Mouse (Mus musculus): ENCODE measurements around the gene Dnajc7. TPM values are rescaled to one million over a fixed set of nuclear protein-coding genes. Genes with fewer than 3 reads are reported as not detected.

The Dnajc7 gene
- polyA plus RNA-seq, 2 experiments = 73.3 to 225 TPM

GRCm38 (mm10) chr11:100575484-100575855, 44.5 kb downstream of the Dnajc7 start:
- Histone ChIP-seq H3K9ac (ENCODE audit: low read depth, low read length, severe bottlenecking) (peak overlapping the region; percentile 68), H3K27me3 (ENCODE audit: control insufficient read depth, insufficient read depth, low read length) (peaks cover 6% of the 10 kb centered on the region; the same call in 1 of the 2 replicates), H3K27ac (replicated peaks; ENCODE audit: low read depth, low read length) (no peak overlapping the region), H3K4me3 (replicated peaks; ENCODE audit: low read length) (peak overlapping the region; percentile 62), H3K4me2 (replicated peaks; ENCODE audit: low read depth, low read length, severe bottlenecking) (peak overlapping the region; percentile 72), H3K4me1 (ENCODE audit: control insufficient read depth, insufficient read depth, low read length) (0 out of 2 replicates have a peak, but pooled peaks cover 4% of the 10 kb centered on the region), H3K36me3 (ENCODE audit: control insufficient read depth, insufficient read depth, low read length) (peaks cover 22% of the 10 kb centered on the region), H3K9me3 (ENCODE audit: control insufficient read depth, low read length) (no peaks in the 10 kb centered on the region)
- ATAC-seq (ENCODE audit: low FRiP score, low read depth) (0 out of 2 replicates have a peak, but pooled peaks have one; percentile 5), DNase-seq (ENCODE audit: low spot score) (no peak)
- TF ChIP-seq POLR2A (IDR thresholded peaks at IDR 0.05; ENCODE audit: borderline replicate concordance, extremely low read depth, insufficient read depth, insufficient read length) = no peak
- WGBS = 44% methylated on average over 2 of the region's 2 CpGs

GRCm38 (mm10) chr11:100574708-100575483, 45.1 kb downstream of the Dnajc7 start, which contains the start of gene Cnp:
Gene Cnp, plus strand, starts transcription at chr11:100574904.
- WGBS = 1% methylated on average over 47 of the region's 47 CpGs

GRCm38 (mm10) chr11:100574188-100574587, 45.8 kb downstream of the Dnajc7 start:
- Histone ChIP-seq H3K27ac (replicated peaks; ENCODE audit: low read depth, low read length) (peak overlapping the region; percentile 61), H3K9me3 (ENCODE audit: control insufficient read depth, low read length) (no peaks in the 10 kb centered on the region), H3K27me3 (ENCODE audit: control insufficient read depth, insufficient read depth, low read length) (peaks cover 6% of the 10 kb centered on the region; the same call in 1 of the 2 replicates), H3K4me2 (replicated peaks; ENCODE audit: low read depth, low read length, severe bottlenecking) (peak overlapping the region; percentile 72), H3K4me1 (ENCODE audit: control insufficient read depth, insufficient read depth, low read length) (0 out of 2 replicates have a peak, but pooled peaks cover 4% of the 10 kb centered on the region), H3K9ac (ENCODE audit: low read depth, low read length, severe bottlenecking) (peak overlapping the region; percentile 68), H3K4me3 (replicated peaks; ENCODE audit: low read length) (peak overlapping the region; percentile 62), H3K36me3 (ENCODE audit: control insufficient read depth, insufficient read depth, low read length) (peaks cover 9% of the 10 kb centered on the region)
- no peak for ATAC-seq (ENCODE audit: low FRiP score, low read depth)
- 95% methylated on average over 3 of the region's 3 CpGs for WGBS
- TF ChIP-seq POLR2A (IDR thresholded peaks at IDR 0.05; ENCODE audit: borderline replicate concordance, extremely low read depth, insufficient read depth, insufficient read length) = no peak
- DNase-seq (ENCODE audit: low spot score) = no peak

More at GRCm38 (mm10) chr11:100574708-100575483, 45.1 kb downstream of the Dnajc7 start, which contains the start of gene Cnp:
- DNase-seq (ENCODE audit: low spot score) (peak; percentile 58), ATAC-seq (ENCODE audit: low FRiP score, low read depth) (peak; percentile 74)
- H3K9me3 ChIP-seq (ENCODE audit: control insufficient read depth, low read length) = no peaks in the 10 kb centered on the region
- peak within 1 kb of the TSS; percentile 62 for H3K4me3 ChIP-seq (replicated peaks; ENCODE audit: low read length)
- H3K27ac ChIP-seq (replicated peaks; ENCODE audit: low read depth, low read length) = peak within 1 kb of the TSS; percentile 61
- peaks cover 16% of the 10 kb centered on the region for H3K36me3 ChIP-seq (ENCODE audit: control insufficient read depth, insufficient read depth, low read length)
- H3K27me3 ChIP-seq (ENCODE audit: control insufficient read depth, insufficient read depth, low read length) = peaks cover 6% of the 10 kb centered on the region; the same call in 1 of the 2 replicates
- H3K9ac ChIP-seq (ENCODE audit: low read depth, low read length, severe bottlenecking) = peak within 1 kb of the TSS; percentile 68
- no peak for TF ChIP-seq POLR2A (IDR thresholded peaks at IDR 0.05; ENCODE audit: borderline replicate concordance, extremely low read depth, insufficient read depth, insufficient read length)
- 0 out of 2 replicates have a peak, but pooled peaks cover 4% of the 10 kb centered on the region for H3K4me1 ChIP-seq (ENCODE audit: control insufficient read depth, insufficient read depth, low read length)
- H3K4me2 ChIP-seq (replicated peaks; ENCODE audit: low read depth, low read length, severe bottlenecking) = peak within 1 kb of the TSS; percentile 72

- 12% methylated on average over 16 of the region's 16 CpGs for WGBS
- ATAC-seq (ENCODE audit: low FRiP score, low read depth) (no peak), DNase-seq (ENCODE audit: low spot score) (no peak)
- Histone ChIP-seq H3K9ac (ENCODE audit: low read depth, low read length, severe bottlenecking) (no peak overlapping the region), H3K4me2 (replicated peaks; ENCODE audit: low read depth, low read length, severe bottlenecking) (peak overlapping the region; percentile 39), H3K36me3 (ENCODE audit: control insufficient read depth, insufficient read depth, low read length) (no peaks in the 10 kb centered on the region), H3K4me1 (ENCODE audit: control insufficient read depth, insufficient read depth, low read length) (0 out of 2 replicates have a peak, but pooled peaks cover 4% of the 10 kb centered on the region), H3K9me3 (ENCODE audit: control insufficient read depth, low read length) (no peaks in the 10 kb centered on the region), H3K27me3 (ENCODE audit: control insufficient read depth, insufficient read depth, low read length) (peaks cover 6% of the 10 kb centered on the region; the same call in 1 of the 2 replicates), H3K27ac (replicated peaks; ENCODE audit: low read depth, low read length) (no peak overlapping the region), H3K4me3 (replicated peaks; ENCODE audit: low read length) (peak overlapping the region; percentile 13; the same call in 1 of the 2 replicates)
- TF ChIP-seq POLR2A (IDR thresholded peaks at IDR 0.05; ENCODE audit: borderline replicate concordance, extremely low read depth, insufficient read depth, insufficient read length) = no peak
These were observed 48.8 kb downstream of the Dnajc7 start for GRCm38 (mm10) chr11:100571202-100571567.

- ATAC-seq (ENCODE audit: low FRiP score, low read depth) (no peak), DNase-seq (ENCODE audit: low spot score) (peak; percentile 75)
- Histone ChIP-seq H3K27me3 (ENCODE audit: control insufficient read depth, insufficient read depth, low read length) (peaks cover 6% of the 10 kb centered on the region; the same call in 1 of the 2 replicates), H3K9ac (ENCODE audit: low read depth, low read length, severe bottlenecking) (no peak overlapping the region), H3K4me3 (replicated peaks; ENCODE audit: low read length) (peak overlapping the region; percentile 13), H3K9me3 (ENCODE audit: control insufficient read depth, low read length) (no peaks in the 10 kb centered on the region), H3K4me2 (replicated peaks; ENCODE audit: low read depth, low read length, severe bottlenecking) (peak overlapping the region; percentile 39), H3K27ac (replicated peaks; ENCODE audit: low read depth, low read length) (no peak overlapping the region), H3K36me3 (ENCODE audit: control insufficient read depth, insufficient read depth, low read length) (no peaks in the 10 kb centered on the region), H3K4me1 (ENCODE audit: control insufficient read depth, insufficient read depth, low read length) (0 out of 2 replicates have a peak, but pooled peaks cover 4% of the 10 kb centered on the region)
- TF ChIP-seq POLR2A (IDR thresholded peaks at IDR 0.05; ENCODE audit: borderline replicate concordance, extremely low read depth, insufficient read depth, insufficient read length) = no peak
- 8% methylated on average over 8 of the region's 8 CpGs for WGBS
These were observed 49.4 kb downstream of the Dnajc7 start for GRCm38 (mm10) chr11:100570430-100571201.
